Mouse (Mus musculus) lung, embryonic 16.5 days (tissue): ENCODE results near the gene Sdc4. TPM values are rescaled to one million over a fixed set of nuclear protein-coding genes. Genes with fewer than 3 reads are reported as not detected.

Experiments
- ATAC-seq: fragments of 200-750 bp; cut with Nextera tagmentation; 2 replicates; pipeline ENCODE4 v1.8.0; 2017; ENCODE audit warnings: low read depth, mild to moderate bottlenecking, moderate library complexity
- H3K27ac ChIP-seq: fragments of 300-500 bp; sonication (generic); 2 replicates; pipeline ENCODE4 v1.5.1; 2014; ENCODE audit warnings: mild to moderate bottlenecking, control low read depth, low read length
- H3K27me3 ChIP-seq: fragments of 300-500 bp; sonication (generic); 2 replicates; pipeline ENCODE4 v1.6.1; 2014; ENCODE audit warnings: low read depth, low read length, mixed read lengths; ENCODE audit not compliant: control insufficient read depth, insufficient read depth
- H3K36me3 ChIP-seq: fragments of 300-500 bp; sonication (generic); 2 replicates; pipeline ENCODE4 v1.6.1; 2014; ENCODE audit warnings: low read length; ENCODE audit not compliant: control insufficient read depth, insufficient read depth
- H3K4me1 ChIP-seq: fragments of 300-500 bp; sonication (generic); replicated peaks from 2 replicates; pipeline ENCODE4 v1.6.1; 2014; ENCODE audit warnings: low read length, mixed read lengths; ENCODE audit not compliant: control insufficient read depth, insufficient read depth
- H3K4me2 ChIP-seq: fragments of 300-500 bp; sonication (generic); 2 replicates; pipeline ENCODE4 v1.6.1; 2014; ENCODE audit warnings: low read depth, low read length, control low read depth
- H3K4me3 ChIP-seq: fragments of 300-500 bp; sonication (generic); 2 replicates; pipeline ENCODE4 v1.5.1; 2014; ENCODE audit warnings: mild to moderate bottlenecking, low read length, control low read depth
- H3K9ac ChIP-seq: fragments of 300-500 bp; sonication (generic); 2 replicates; pipeline ENCODE4 v1.6.1; 2014; ENCODE audit warnings: low read length, control low read depth
- H3K9me3 ChIP-seq: fragments of 300-500 bp; sonication (generic); 2 replicates; pipeline ENCODE4 v1.6.1; 2016; ENCODE audit warnings: low read length; ENCODE audit not compliant: control insufficient read depth
- WGBS: fragments of 180-500 bp; shearing (Covaris S2); extraction: QIAGEN DNeasy Blood & Tissue Kit; methylation state at CpG from one replicate; pipeline ENCODE4 v1.1.7; 2014; 5-methylcytosine and 5-hydroxymethylcytosine counted together
- polyA plus RNA-seq: library from polyadenylated mRNA; unstranded; fragments of >200 nt; fragmentation: Nextera tagmentation; extraction: Ambion mirVana; gene quantifications from 2 replicates; pipeline ENCODE4 v1.2.1, GENCODE M21; 2015

The Sdc4 gene
- polyA plus RNA-seq, 1 experiment from 2014 or later: 226 TPM

GRCm38 (mm10) chr2:164460745-164461551 is 17.3 kb upstream of the Sdc4 start, which contains the start of gene Gm20458:
Gene Gm20458 (plus strand): TSS chr2:164460967.
- under 1% methylated on average over 74 of the region's 79 CpGs for WGBS
- ATAC-seq: peak; percentile 97
- peaks cover 22% of the 10 kb centered on the region for H3K4me1 ChIP-seq
- H3K4me2 ChIP-seq: peak within 1 kb of the TSS; percentile 68
- H3K27me3 ChIP-seq: no peaks in the 10 kb centered on the region
- no peaks in the 10 kb centered on the region for H3K9me3 ChIP-seq
- peak within 1 kb of the TSS; percentile 82 for H3K4me3 ChIP-seq
- H3K27ac ChIP-seq: peak within 1 kb of the TSS; percentile 69
- H3K36me3 ChIP-seq: peaks cover 10% of the 10 kb centered on the region
- peak within 1 kb of the TSS; percentile 82 for H3K9ac ChIP-seq

- Histone ChIP-seq H3K9ac (no peak overlapping the region), H3K4me1 (peaks cover 44% of the 10 kb centered on the region), H3K27me3 (no peaks in the 10 kb centered on the region), H3K4me2 (peak overlapping the region; percentile 27; the same call in 1 of the 2 replicates), H3K36me3 (no peaks in the 10 kb centered on the region), H3K9me3 (no peaks in the 10 kb centered on the region), H3K27ac (peak overlapping the region; percentile 87), H3K4me3 (no peak overlapping the region)
- ATAC-seq: no peak
- 57% methylated on average over 8 of the region's 8 CpGs for WGBS
These were observed 14.8 kb upstream of the Sdc4 start for GRCm38 (mm10) chr2:164458535-164458934.

GRCm38 (mm10) chr2:164457942-164458341 is 14.3 kb upstream of the Sdc4 start:
- Histone ChIP-seq H3K9me3 (no peaks in the 10 kb centered on the region), H3K27ac (peak overlapping the region; percentile 87), H3K4me1 (peaks cover 50% of the 10 kb centered on the region), H3K4me2 (no peak overlapping the region), H3K36me3 (no peaks in the 10 kb centered on the region), H3K4me3 (no peak overlapping the region), H3K9ac (no peak overlapping the region), H3K27me3 (no peaks in the 10 kb centered on the region)
- 41% methylated on average over 7 of the region's 7 CpGs for WGBS
- ATAC-seq: peak; percentile 35; the same call in 1 of the 2 replicates

GRCm38 (mm10) chr2:164456864-164457300 is 13.2 kb upstream of the Sdc4 start, which contains the start of gene Sys1:
Gene Sys1 (plus strand): TSS chr2:164456964.
- Histone ChIP-seq H3K4me3 (0 out of 2 replicates have a peak within 1 kb of the TSS, but pooled peaks have one; percentile 5), H3K27me3 (no peaks in the 10 kb centered on the region), H3K36me3 (no peaks in the 10 kb centered on the region), H3K4me1 (peaks cover 53% of the 10 kb centered on the region), H3K4me2 (peak within 1 kb of the TSS; percentile 32), H3K27ac (peak within 1 kb of the TSS; percentile 94), H3K9me3 (no peaks in the 10 kb centered on the region), H3K9ac (peak within 1 kb of the TSS; percentile 29)
- ATAC-seq: no peak
- 3% methylated on average over 7 of the region's 7 CpGs for WGBS

- H3K9me3 ChIP-seq: no peaks in the 10 kb centered on the region
- no peak for ATAC-seq
- peak overlapping the region; percentile 29 for H3K9ac ChIP-seq
- no peaks in the 10 kb centered on the region for H3K27me3 ChIP-seq
- peak overlapping the region; percentile 94 for H3K27ac ChIP-seq
- 60% methylated on average over 1 of the region's 1 CpGs for WGBS
- peaks cover 53% of the 10 kb centered on the region for H3K4me1 ChIP-seq
- no peak overlapping the region for H3K4me3 ChIP-seq
- no peaks in the 10 kb centered on the region for H3K36me3 ChIP-seq
- peak overlapping the region; percentile 32 for H3K4me2 ChIP-seq
These were observed 12.7 kb upstream of the Sdc4 start for GRCm38 (mm10) chr2:164456413-164456812.

- Histone ChIP-seq H3K9me3 (no peaks in the 10 kb centered on the region), H3K27me3 (no peaks in the 10 kb centered on the region), H3K36me3 (no peaks in the 10 kb centered on the region), H3K9ac (no peak overlapping the region), H3K4me1 (peaks cover 53% of the 10 kb centered on the region), H3K27ac (peak overlapping the region; percentile 94), H3K4me3 (no peak overlapping the region), H3K4me2 (no peak overlapping the region)
- WGBS: 52% methylated on average over 6 of the region's 6 CpGs
- ATAC-seq: peak; percentile 10; the same call in 1 of the 2 replicates
These were observed 11.9 kb upstream of the Sdc4 start for GRCm38 (mm10) chr2:164455421-164456190.

GRCm38 (mm10) chr2:164454846-164455245 is 11.2 kb upstream of the Sdc4 start:
- Histone ChIP-seq H3K9me3 (no peaks in the 10 kb centered on the region), H3K36me3 (no peaks in the 10 kb centered on the region), H3K9ac (no peak overlapping the region), H3K4me2 (no peak overlapping the region), H3K27ac (peak overlapping the region; percentile 94), H3K27me3 (no peaks in the 10 kb centered on the region), H3K4me3 (no peak overlapping the region), H3K4me1 (peaks cover 53% of the 10 kb centered on the region)
- ATAC-seq: peak; percentile 73
- 23% methylated on average over 10 of the region's 10 CpGs for WGBS

GRCm38 (mm10) chr2:164453887-164454500 is 10.3 kb upstream of the Sdc4 start:
- H3K4me3 ChIP-seq: no peak overlapping the region
- no peaks in the 10 kb centered on the region for H3K9me3 ChIP-seq
- H3K36me3 ChIP-seq: no peaks in the 10 kb centered on the region
- H3K27ac ChIP-seq: peak overlapping the region; percentile 94; the same call in 1 of the 2 replicates
- no peak overlapping the region for H3K4me2 ChIP-seq
- peaks cover 57% of the 10 kb centered on the region for H3K4me1 ChIP-seq
- H3K9ac ChIP-seq: no peak overlapping the region
- no peaks in the 10 kb centered on the region for H3K27me3 ChIP-seq
- ATAC-seq: no peak
- whole genome bisulfite sequencing: 55% methylated on average over 7 of the region's 7 CpGs
